Mouse (Mus musculus) hindbrain, postnatal 0 days (tissue): ENCODE measurements around the gene Spryd3. TPM values are rescaled to one million over a fixed set of nuclear protein-coding genes. Genes with fewer than 3 reads are reported as not detected.
A peak's percentile ranks its signal among the peaks of the same experiment; 100 is the strongest.

Experiments
- ATAC-seq: fragments of 200-750 bp; cut with Nextera tagmentation; 2 replicates; pipeline ENCODE4 v1.8.0; 2017; ENCODE audit warnings: mild to moderate bottlenecking, moderate TSS enrichment, moderate library complexity
- DNase-seq: peaks from one replicate; pipeline ENCODE4 v3.0.0-alpha.2; 2015; ENCODE audit warnings: low spot score
- H3K27ac ChIP-seq: fragments of 300-500 bp; sonication (generic); 2 replicates; pipeline ENCODE4 v1.5.1; 2014; ENCODE audit warnings: mild to moderate bottlenecking
- H3K27me3 ChIP-seq: fragments of 300-500 bp; sonication (generic); 2 replicates; pipeline ENCODE4 v1.6.1; 2014; ENCODE audit warnings: low read length, mixed read lengths; ENCODE audit not compliant: insufficient read depth
- H3K36me3 ChIP-seq: fragments of 300-500 bp; sonication (generic); 2 replicates; pipeline ENCODE4 v1.6.1; 2014; ENCODE audit warnings: low read length, mixed read lengths; ENCODE audit not compliant: insufficient read depth
- H3K4me1 ChIP-seq: fragments of 300-500 bp; sonication (generic); 2 replicates; pipeline ENCODE4 v1.6.1; 2014; ENCODE audit warnings: antibody characterized with exemption, low read length, mixed read lengths; ENCODE audit not compliant: insufficient read depth
- H3K4me2 ChIP-seq: fragments of 300-500 bp; sonication (generic); 2 replicates; pipeline ENCODE4 v1.6.1; 2014; ENCODE audit warnings: low read depth, mild to moderate bottlenecking, low read length, moderate library complexity, mixed read lengths
- H3K4me3 ChIP-seq: fragments of 300-500 bp; sonication (generic); 2 replicates; pipeline ENCODE4 v1.5.1; 2014; ENCODE audit warnings: low read length
- H3K9ac ChIP-seq: fragments of 300-500 bp; sonication (generic); replicated peaks from 2 replicates; pipeline ENCODE4 v1.6.1; 2014; ENCODE audit warnings: mild to moderate bottlenecking, low read length, moderate library complexity, mixed read lengths
- H3K9me3 ChIP-seq: fragments of 300-500 bp; sonication (generic); 2 replicates; pipeline ENCODE4 v1.6.1; 2016; ENCODE audit warnings: low read length, mixed read lengths
- CTCF ChIP-seq: IDR thresholded peaks from 2 replicates; pipeline ENCODE4 v1.5.1; 2016; ENCODE audit warnings: antibody characterized with exemption, control low read depth, low read depth
- WGBS: fragments of 180-500 bp; shearing (Covaris S2); extraction: QIAGEN DNeasy Blood & Tissue Kit; methylation state at CpG from one replicate; pipeline ENCODE4 v1.1.7; 2014; 5-methylcytosine and 5-hydroxymethylcytosine counted together
- polyA plus RNA-seq: library from polyadenylated mRNA; unstranded; fragments of >200 nt; fragmentation: Nextera tagmentation; extraction: Ambion mirVana; gene quantifications from 2 replicates; pipeline ENCODE4 v1.2.1, GENCODE M21; 2015
- total RNA-seq: library from RNA; depleted of rRNA; stranded (reverse); fragments of >200 nt; gene quantifications from 2 replicates; pipeline ENCODE4 v1.2.3, GENCODE M21; 2014; rRNA removed

Spryd3 gene
- total and polyA plus RNA-seq, 2 experiments from 2014 or later, result 110 to 118 TPM

- Histone ChIP-seq H3K4me3 (peak overlapping the region; percentile 96), H3K4me1 (peaks cover 8% of the 10 kb centered on the region; the same call in 1 of the 2 replicates), H3K27me3 (no peaks in the 10 kb centered on the region), H3K36me3 (no peaks in the 10 kb centered on the region), H3K4me2 (peak overlapping the region; percentile 83), H3K9ac (peak overlapping the region; percentile 95), H3K27ac (0 out of 2 replicates have a peak overlapping the region, but pooled peaks have one; percentile 99), H3K9me3 (no peaks in the 10 kb centered on the region)
- DNase-seq (no peak), ATAC-seq (no peak)
- WGBS, result 15% methylated on average over 11 of the region's 11 CpGs
- no peak for TF ChIP-seq CTCF
Measured at GRCm38 (mm10) chr15:102074876-102075585, 61.0 kb downstream of the Spryd3 start.

- under 1% methylated on average over 53 of the region's 57 CpGs for WGBS
- Histone ChIP-seq H3K4me2 (peak overlapping the region; percentile 83), H3K27me3 (no peaks in the 10 kb centered on the region), H3K36me3 (no peaks in the 10 kb centered on the region), H3K9ac (peak overlapping the region; percentile 95), H3K9me3 (no peaks in the 10 kb centered on the region), H3K27ac (peak overlapping the region; percentile 99), H3K4me1 (peaks cover 8% of the 10 kb centered on the region; the same call in 1 of the 2 replicates), H3K4me3 (peak overlapping the region; percentile 96)
- DNase-seq (peak; percentile 83), ATAC-seq (peak; percentile 73)
- no peak for TF ChIP-seq CTCF
Measured at GRCm38 (mm10) chr15:102074070-102074731, 61.8 kb downstream of the Spryd3 start.

GRCm38 (mm10) chr15:102073559-102074069 lies 62.4 kb downstream of the Spryd3 start, which contains the start of gene Eif4b:
Eif4b (plus strand) TSS chr15:102073773.
- Histone ChIP-seq H3K4me1 (peaks cover 8% of the 10 kb centered on the region; the same call in 1 of the 2 replicates), H3K9ac (peak within 1 kb of the TSS; percentile 95), H3K9me3 (no peaks in the 10 kb centered on the region), H3K27ac (peak within 1 kb of the TSS; percentile 99), H3K4me3 (peak within 1 kb of the TSS; percentile 96), H3K27me3 (no peaks in the 10 kb centered on the region), H3K36me3 (no peaks in the 10 kb centered on the region), H3K4me2 (peak within 1 kb of the TSS; percentile 83)
- under 1% methylated on average over 57 of the region's 58 CpGs for WGBS
- DNase-seq (peak; percentile 100), ATAC-seq (peak; percentile 96)
- TF ChIP-seq CTCF, result no peak

GRCm38 (mm10) chr15:102072963-102073558 lies 63.0 kb downstream of the Spryd3 start:
- peak overlapping the region; percentile 46 for H3K9ac ChIP-seq
- H3K36me3 ChIP-seq, result no peaks in the 10 kb centered on the region
- 15% methylated on average over 6 of the region's 6 CpGs for WGBS
- H3K4me1 ChIP-seq, result peaks cover 8% of the 10 kb centered on the region; the same call in 1 of the 2 replicates
- peak overlapping the region; percentile 58; the same call in 1 of the 2 replicates for H3K27ac ChIP-seq
- H3K4me3 ChIP-seq, result peak overlapping the region; percentile 96
- no peak for TF ChIP-seq CTCF
- H3K9me3 ChIP-seq, result no peaks in the 10 kb centered on the region
- ATAC-seq (peak; percentile 30; the same call in 1 of the 2 replicates), DNase-seq (no peak)
- peak overlapping the region; percentile 61 for H3K4me2 ChIP-seq
- H3K27me3 ChIP-seq, result no peaks in the 10 kb centered on the region

DNA sequence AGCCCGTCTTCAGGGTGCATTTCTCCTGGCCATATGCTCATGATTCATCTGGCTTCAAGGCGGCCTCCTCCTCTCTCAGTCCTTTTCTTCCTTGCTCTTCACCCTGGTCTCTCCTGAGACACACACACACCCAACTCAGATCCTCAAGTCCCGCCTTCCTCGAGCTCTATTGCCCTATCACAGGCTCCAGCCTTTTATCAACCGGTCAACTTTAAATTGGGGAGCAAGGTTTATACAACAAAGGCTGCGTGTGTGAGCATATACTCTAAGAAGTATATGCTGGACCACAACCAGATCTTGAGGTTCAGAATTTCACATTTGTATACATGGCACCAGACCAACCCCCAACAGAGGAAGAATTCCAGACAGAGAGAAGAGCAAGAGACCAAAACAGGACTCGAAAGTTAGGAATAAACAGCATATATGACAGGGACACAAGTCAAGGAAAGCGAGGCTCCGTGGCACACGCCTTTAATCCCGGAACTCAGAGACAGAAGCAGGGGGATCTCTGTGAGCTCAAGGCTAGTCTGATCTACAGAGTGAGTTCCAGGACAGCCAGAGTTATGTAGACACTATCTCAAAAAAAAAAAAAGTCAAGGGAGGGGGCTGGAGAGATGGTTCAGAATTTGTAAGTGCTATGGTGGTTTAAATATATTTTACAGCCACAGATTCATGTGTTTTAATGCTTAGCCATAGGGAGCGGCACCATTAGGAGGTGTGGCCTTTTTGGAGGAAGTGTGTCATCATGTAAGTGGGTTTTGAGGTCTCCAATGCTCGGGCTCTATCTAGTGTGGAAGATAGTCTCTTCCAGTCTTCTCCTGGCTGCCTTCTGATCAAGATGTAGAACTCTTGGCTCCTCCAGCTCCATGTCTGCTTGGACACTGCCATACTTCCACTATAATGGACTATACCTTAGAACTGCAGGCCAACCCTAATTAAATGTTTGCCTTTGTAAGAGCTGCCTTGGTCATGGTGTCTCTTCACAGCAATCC lies 65.3 kb downstream of the Spryd3 start:
- no peak for TF ChIP-seq CTCF
- no peak for ATAC-seq
- 72% methylated on average over 13 of the region's 13 CpGs for WGBS

More for the DNA sequence above, 65.3 kb downstream of the Spryd3 start:
- H3K4me1 ChIP-seq, result peaks cover 8% of the 10 kb centered on the region; the same call in 1 of the 2 replicates
- no peak overlapping the region for H3K27ac ChIP-seq
- no peak overlapping the region for H3K4me2 ChIP-seq
- H3K36me3 ChIP-seq, result no peaks in the 10 kb centered on the region
- no peaks in the 10 kb centered on the region for H3K9me3 ChIP-seq
- H3K4me3 ChIP-seq, result no peak overlapping the region
- no peak overlapping the region for H3K9ac ChIP-seq
- DNase-seq, result no peak
- 0 out of 2 replicates have a peak, but pooled peaks cover 16% of the 10 kb centered on the region for H3K27me3 ChIP-seq

Other genes with a start within 250 kb of the Spryd3 start
- gene Krt76, start 243.3 kb downstream of the Spryd3 start, total RNA-seq, result 0.05 TPM in 1 of 2 replicates, not detected in the other
- 0.08 TPM in 1 of 2 replicates, not detected in the other for gene Krt76, start 243.3 kb downstream of the Spryd3 start, polyA plus RNA-seq
- gene Krt4, start 211.5 kb downstream of the Spryd3 start, total RNA-seq, result not detected in 2 replicates
- gene Krt4, start 211.5 kb downstream of the Spryd3 start, polyA plus RNA-seq, result not detected in 2 replicates
- 0.21 and 0.65 TPM in 2 replicates for gene Krt79, start 195.9 kb downstream of the Spryd3 start, total RNA-seq
- gene Krt79, start 195.9 kb downstream of the Spryd3 start, polyA plus RNA-seq, result 0.50 and 0.52 TPM in 2 replicates
- not detected in 2 replicates for gene Krt78, start 181.9 kb downstream of the Spryd3 start, total RNA-seq
- gene Krt78, start 181.9 kb downstream of the Spryd3 start, polyA plus RNA-seq, result not detected in 2 replicates
- 2.6 and 4.1 TPM in 2 replicates for gene Krt8, start 131.8 kb downstream of the Spryd3 start, total RNA-seq
- 5.4 and 6.2 TPM in 2 replicates for gene Krt8, start 131.8 kb downstream of the Spryd3 start, polyA plus RNA-seq
- 3.4 and 5.0 TPM in 2 replicates for gene Krt18, start 108.1 kb downstream of the Spryd3 start, total RNA-seq
- 12.6 and 13.6 TPM in 2 replicates for gene Krt18, start 108.1 kb downstream of the Spryd3 start, polyA plus RNA-seq
- gene Eif4b, start 62.5 kb downstream of the Spryd3 start, total RNA-seq, result 114 and 121 TPM in 2 replicates
- 63.4 and 65.1 TPM in 2 replicates for gene Eif4b, start 62.5 kb downstream of the Spryd3 start, polyA plus RNA-seq
- 9.2 TPM in 2 replicates for gene Tns2, start 35.8 kb downstream of the Spryd3 start, total RNA-seq
- 5.5 and 6.2 TPM in 2 replicates for gene Tns2, start 35.8 kb downstream of the Spryd3 start, polyA plus RNA-seq
- 5.6 and 12.8 TPM in 2 replicates for gene Igfbp6, start 8.1 kb upstream of the Spryd3 start, total RNA-seq
- gene Igfbp6, start 8.1 kb upstream of the Spryd3 start, polyA plus RNA-seq, result 9.7 and 11.5 TPM in 2 replicates
- 0.16 TPM in 1 of 2 replicates, not detected in the other for gene Soat2, start 14.3 kb upstream of the Spryd3 start, total RNA-seq
- 0.09 TPM in 1 of 2 replicates, not detected in the other for gene Soat2, start 14.3 kb upstream of the Spryd3 start, polyA plus RNA-seq
- gene Zfp740, start 67.0 kb upstream of the Spryd3 start, total RNA-seq, result 49.5 and 61.0 TPM in 2 replicates
- 33.8 and 37.7 TPM in 2 replicates for gene Zfp740, start 67.0 kb upstream of the Spryd3 start, polyA plus RNA-seq
- 56.9 and 67.2 TPM in 2 replicates for gene Csad, start 68.5 kb upstream of the Spryd3 start, total RNA-seq
- gene Csad, start 68.5 kb upstream of the Spryd3 start, polyA plus RNA-seq, result 41.8 and 43.1 TPM in 2 replicates
- gene Itgb7, start 95.7 kb upstream of the Spryd3 start, total RNA-seq, result 0.40 and 1.2 TPM in 2 replicates
- 1.3 and 2.1 TPM in 2 replicates for gene Itgb7, start 95.7 kb upstream of the Spryd3 start, polyA plus RNA-seq
- gene Rarg, start 121.3 kb upstream of the Spryd3 start, total RNA-seq, result 8.8 and 11.4 TPM in 2 replicates
- gene Rarg, start 121.3 kb upstream of the Spryd3 start, polyA plus RNA-seq, result 3.8 and 4.4 TPM in 2 replicates
- gene Gm9918, start 134.3 kb upstream of the Spryd3 start, total RNA-seq, result not detected in 2 replicates
- 0.06 TPM in 1 of 2 replicates, not detected in the other for gene Gm9918, start 134.3 kb upstream of the Spryd3 start, polyA plus RNA-seq
- gene Mfsd5, start 143.2 kb upstream of the Spryd3 start, total RNA-seq, result 50.7 and 52.3 TPM in 2 replicates
- 67.9 and 68.3 TPM in 2 replicates for gene Mfsd5, start 143.2 kb upstream of the Spryd3 start, polyA plus RNA-seq
- gene Espl1, start 160.0 kb upstream of the Spryd3 start, total RNA-seq, result 5.3 and 7.3 TPM in 2 replicates
- 2.3 and 3.8 TPM in 2 replicates for gene Espl1, start 160.0 kb upstream of the Spryd3 start, polyA plus RNA-seq
- 119 and 139 TPM in 2 replicates for gene Pfdn5, start 189.9 kb upstream of the Spryd3 start, total RNA-seq
- gene Pfdn5, start 189.9 kb upstream of the Spryd3 start, polyA plus RNA-seq, result 531 and 540 TPM in 2 replicates
- gene Myg1, start 195.5 kb upstream of the Spryd3 start, total RNA-seq, result 56.5 and 58.0 TPM in 2 replicates
- 78.8 and 79.8 TPM in 2 replicates for gene Myg1, start 195.5 kb upstream of the Spryd3 start, polyA plus RNA-seq
- gene Aaas, start 214.5 kb upstream of the Spryd3 start, total RNA-seq, result 19.4 and 25.4 TPM in 2 replicates
- gene Aaas, start 214.5 kb upstream of the Spryd3 start, polyA plus RNA-seq, result 31.4 and 36.4 TPM in 2 replicates
- 0.11 and 0.31 TPM in 2 replicates for gene Sp7, start 230.9 kb upstream of the Spryd3 start, total RNA-seq
- gene Sp7, start 230.9 kb upstream of the Spryd3 start, polyA plus RNA-seq, result 0.38 and 0.40 TPM in 2 replicates